Mouse (Mus musculus) right cerebral cortex, postnatal 25 days (tissue): ENCODE measurements around the gene Susd4.
A peak's percentile ranks its signal among the peaks of the same experiment; 100 is the strongest.

Experiments
- DNase-seq: peaks from one replicate; pipeline ENCODE4 v3.0.0; 2022

Susd4 gene

DNA sequence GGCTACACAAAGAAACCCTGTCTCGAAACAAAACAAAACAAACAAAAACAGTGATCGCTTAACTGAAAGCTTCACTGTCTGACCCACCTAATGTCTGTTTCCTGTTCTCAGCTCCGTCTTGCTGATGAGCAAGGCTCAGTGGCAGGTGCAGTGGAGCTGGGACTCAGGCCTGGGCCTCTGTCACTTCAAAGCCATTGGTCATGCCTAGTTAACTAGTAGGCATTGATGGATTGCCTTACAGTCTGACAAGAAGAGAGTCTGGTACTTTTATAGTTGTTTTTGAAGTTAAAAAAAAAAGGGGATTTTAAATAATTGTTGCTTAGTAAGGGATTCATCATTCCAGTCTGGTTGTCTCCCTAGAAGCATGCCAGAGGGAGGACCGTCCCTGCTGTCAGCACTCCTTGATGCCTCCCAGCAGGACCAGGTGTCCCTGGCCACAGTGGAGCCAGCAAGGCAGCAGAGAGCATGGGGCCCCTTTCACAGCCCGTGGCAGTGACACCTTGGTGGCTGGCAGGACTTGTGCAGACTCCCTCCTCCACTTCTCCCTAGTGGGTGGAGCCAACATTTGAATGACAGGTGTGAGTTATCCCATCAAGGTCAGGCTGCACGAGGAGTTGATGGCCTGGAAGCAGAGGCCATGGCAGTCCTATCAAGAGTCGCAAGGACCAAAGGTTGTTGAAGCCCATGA is 98.2 kb downstream of the Susd4 start:
- no peak for DNase-seq

GRCm38 (mm10) chr1:182863396-182863795 is 99.7 kb downstream of the Susd4 start:
- DNase-seq: no peak

DNA sequence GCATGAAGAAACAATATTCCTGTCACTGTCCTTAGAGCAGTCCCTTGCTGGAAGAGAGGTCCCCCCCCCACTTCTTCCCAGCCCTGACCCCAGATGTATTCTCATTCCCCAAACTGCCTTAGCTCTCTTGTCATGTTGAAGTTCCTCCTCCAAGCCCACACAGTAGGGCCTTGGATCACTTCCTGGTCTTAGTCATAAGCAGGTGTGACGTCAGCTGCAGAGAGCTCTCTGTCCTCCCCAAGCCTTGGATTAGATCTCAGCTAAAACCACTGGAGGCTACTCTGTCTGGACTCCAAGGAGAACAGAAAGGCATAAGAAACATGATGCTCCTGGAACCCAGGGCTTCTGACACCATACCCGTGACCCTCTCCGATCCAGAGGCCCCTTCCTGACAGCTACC is 104.2 kb downstream of the Susd4 start:
- DNase-seq: no peak

GRCm38 (mm10) chr1:182868432-182869113 is 104.9 kb downstream of the Susd4 start:
- DNase-seq: peak; percentile 34

- no peak for DNase-seq
Observed at GRCm38 (mm10) chr1:182869114-182869456, 105.4 kb downstream of the Susd4 start.

DNA sequence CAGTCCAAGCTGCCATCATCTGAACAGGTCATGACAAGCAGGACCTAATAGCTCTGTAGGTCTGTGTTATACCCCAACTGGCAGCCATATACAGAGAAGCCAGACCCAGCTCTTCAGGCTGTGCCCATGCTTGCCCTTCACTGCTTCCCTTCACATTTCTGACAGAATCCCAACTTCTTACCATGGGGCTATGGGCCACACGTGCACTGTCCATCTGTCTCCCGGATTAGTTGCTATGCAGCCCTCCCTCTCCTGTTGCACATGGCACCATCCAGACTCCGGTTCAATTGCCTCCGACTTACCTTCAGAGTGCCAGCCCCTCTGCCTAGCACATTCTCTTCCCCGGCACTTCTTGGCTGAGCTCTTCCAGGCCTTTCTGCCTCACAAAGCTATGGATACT is 114.5 kb downstream of the Susd4 start:
- no peak for DNase-seq

DNA sequence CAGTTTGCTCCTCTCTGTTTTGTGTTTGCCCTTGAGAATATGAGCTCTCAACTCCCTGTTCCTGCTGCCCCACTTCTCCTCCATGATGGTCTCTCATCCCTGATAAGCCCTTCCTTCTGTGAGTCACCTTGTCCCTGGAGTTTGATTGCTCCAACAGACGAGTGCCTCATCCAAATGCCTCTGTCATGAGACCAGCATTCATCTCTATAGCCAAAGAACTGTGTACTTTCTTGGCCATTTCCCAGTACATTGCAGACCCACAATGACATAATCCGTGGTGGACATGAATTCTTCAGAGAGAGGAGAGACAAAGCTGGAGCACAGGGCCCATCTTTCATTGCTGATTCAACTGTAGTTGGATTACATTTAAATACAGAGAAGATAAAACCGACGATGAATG is 115.1 kb downstream of the Susd4 start:
- no peak for DNase-seq

DNA sequence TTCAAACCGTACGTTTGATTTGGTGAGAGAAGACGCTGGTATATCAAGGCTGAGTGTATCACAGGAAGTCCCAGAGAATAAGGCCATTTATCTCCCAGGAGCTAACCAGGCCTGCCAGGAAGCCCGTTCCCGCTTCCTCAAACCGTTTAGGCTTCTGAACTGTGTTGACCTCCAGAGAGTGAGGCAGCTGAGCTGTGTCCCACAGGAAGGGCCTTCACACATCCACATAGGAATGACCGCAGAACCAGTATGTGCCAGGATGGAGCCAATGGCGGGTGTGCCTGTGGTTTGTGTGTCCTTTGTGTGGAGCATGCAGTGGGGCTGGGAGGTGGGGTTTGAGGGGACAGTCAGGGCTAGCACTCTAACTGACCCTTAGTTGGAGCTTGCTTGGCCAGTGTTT is 117.6 kb downstream of the Susd4 start:
- DNase-seq: no peak

DNA sequence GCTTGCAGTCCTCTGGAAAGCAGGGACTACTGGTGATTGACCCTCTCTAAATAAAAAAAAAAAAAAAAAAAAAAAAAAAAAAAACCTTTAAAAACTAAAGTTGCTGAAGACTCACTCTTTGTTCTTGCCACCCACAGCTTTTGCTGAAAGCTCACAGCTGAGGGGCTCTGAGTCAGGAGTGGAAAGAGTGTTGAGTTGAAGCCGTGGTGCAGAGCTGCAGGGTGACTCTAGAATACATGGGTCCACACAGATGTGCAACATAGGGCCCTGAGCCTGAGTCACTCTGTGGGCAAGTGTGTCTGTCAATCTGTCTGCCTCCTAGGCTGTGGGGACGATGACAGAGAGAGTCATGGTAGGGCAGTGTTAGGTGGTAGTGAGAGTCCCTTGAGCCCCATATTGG is 119.0 kb downstream of the Susd4 start:
- no peak for DNase-seq

DNA sequence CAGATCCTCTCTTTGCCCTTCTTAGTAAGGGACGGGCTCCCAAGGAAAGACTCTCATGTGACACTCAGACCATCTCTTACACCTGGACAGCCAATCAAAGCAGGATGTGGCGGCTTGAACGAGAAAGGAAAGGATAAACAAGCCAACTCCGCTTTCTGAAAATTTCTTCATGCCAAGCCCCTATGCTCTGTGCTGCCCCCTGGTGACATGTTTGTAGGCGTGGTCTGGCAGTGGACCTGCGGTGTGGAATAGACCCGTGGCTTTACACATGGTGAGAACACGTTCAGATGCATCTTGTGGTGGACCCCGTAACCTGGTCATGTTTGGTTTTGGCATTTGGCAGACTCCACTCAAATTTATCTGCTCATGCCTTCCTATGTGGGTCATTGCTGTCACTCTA is 132.0 kb downstream of the Susd4 start:
- DNase-seq: peak; percentile 35

- DNase-seq: no peak
Observed at GRCm38 (mm10) chr1:182897071-182897470, 133.4 kb downstream of the Susd4 start.

DNA sequence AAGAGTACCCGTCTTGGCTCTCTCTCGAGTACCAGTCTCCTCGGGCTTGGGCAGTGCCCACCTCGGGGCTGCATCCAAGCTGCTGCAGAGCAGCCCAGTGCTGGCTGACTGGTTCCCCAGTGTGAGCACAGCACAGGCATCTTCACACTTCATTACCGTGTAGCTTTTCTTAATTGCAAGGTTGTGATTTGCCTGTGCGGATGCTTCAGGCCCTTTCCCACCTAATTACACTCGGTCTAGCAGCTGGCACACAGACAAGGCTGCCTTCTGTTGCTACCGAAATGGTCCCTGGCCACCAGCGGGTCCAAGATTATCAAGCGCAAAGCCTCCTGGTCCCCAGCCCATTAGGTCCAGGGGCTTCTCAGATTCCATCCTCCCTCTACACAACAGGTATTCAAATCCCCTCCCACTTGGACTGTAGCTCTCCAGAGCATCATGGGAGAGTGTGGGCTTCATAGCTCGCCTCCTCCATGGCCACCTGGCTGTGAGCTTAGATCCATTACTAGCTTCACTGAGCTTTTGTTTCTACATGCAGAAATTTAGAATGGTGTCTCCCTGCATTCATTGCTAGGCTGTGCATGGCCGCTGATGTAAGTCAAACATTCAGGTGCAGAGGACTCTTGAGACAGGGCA is 134.0 kb downstream of the Susd4 start:
- DNase-seq: peak; percentile 39

DNA sequence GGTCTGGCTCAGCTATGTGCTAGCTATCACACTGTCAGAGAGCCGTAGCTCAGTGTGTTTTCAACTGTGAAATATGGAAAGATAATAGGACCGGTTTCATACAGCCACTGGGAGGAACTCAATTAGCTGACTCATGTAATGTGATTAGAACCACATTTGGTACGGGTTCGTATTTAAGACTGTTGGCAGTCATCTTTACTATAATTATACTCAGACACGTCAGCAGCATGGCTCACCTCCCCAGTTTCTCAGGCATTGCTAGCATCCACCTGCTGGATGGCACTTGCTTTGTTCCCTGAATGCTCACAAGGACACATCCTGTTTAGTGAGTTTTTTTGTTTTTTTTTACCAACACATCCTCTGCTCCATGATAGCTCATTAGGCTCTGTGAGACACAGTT is 138.4 kb downstream of the Susd4 start:
- peak; percentile 24 for DNase-seq

DNA sequence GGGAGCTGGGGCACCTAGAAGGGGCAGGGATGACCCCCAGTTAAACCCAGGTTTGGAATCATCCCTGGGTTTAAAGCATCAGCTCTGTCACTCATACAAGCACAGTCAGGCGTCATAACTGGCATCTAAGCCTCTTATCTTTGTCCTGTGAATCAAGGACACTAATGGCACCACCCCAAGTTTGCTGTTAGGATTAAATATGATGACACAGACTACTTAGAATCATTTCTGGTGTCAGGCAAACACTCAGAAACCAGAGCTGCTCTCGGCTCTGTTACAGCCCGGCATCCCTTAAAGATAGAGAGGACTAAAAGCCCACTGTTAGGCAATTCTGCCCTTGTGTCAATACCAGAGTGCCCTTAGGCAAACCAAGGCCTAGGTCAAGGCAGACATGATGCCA is 139.2 kb downstream of the Susd4 start:
- DNase-seq: no peak

- no peak for DNase-seq
Observed at GRCm38 (mm10) chr1:182905669-182906068, 142.0 kb downstream of the Susd4 start.

GRCm38 (mm10) chr1:182908050-182909036 is 144.7 kb downstream of the Susd4 start:
- DNase-seq: peak; percentile 88

GRCm38 (mm10) chr1:182909066-182909465 is 145.4 kb downstream of the Susd4 start:
- DNase-seq: no peak

DNA sequence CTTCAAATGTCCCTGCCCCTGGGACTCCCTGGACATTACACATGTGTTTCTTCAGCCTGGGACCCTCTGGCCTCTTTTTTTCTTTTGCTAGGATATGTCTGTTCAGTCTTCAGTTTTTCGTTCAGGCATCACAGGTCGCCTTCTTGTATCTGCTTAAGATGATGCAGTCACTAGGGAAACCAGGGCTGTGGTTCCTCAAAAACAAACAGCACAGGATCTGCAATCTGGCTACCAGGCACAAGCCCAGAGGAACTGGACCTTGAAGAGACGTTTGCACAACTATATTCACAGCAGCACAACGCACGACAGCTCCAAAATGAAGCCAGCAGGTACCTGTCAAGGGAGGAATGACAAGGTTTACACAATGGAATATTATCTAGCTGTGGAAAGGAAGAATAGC is 145.9 kb downstream of the Susd4 start:
- DNase-seq: no peak

- no peak for DNase-seq
Observed at GRCm38 (mm10) chr1:182912591-182912990, 148.9 kb downstream of the Susd4 start.

GRCm38 (mm10) chr1:182914121-182914908 is 150.7 kb downstream of the Susd4 start:
- no peak for DNase-seq

- no peak for DNase-seq
Observed at GRCm38 (mm10) chr1:182916166-182916565, 152.5 kb downstream of the Susd4 start.

GRCm38 (mm10) chr1:182918718-182919346 is 155.2 kb downstream of the Susd4 start:
- DNase-seq: no peak
